8 mouse cellular contexts compared by ENCODE assay signal in genomic region chr2:10049456-10049855, GRCm38 (mm10). TPM values are rescaled to one million over a fixed set of nuclear protein-coding genes. Genes with fewer than 3 reads are reported as not detected.
DNase-seq lines count a peak whose midpoint lies in the region; ATAC-seq and TF ChIP-seq lines count a peak whose summit lies in the region.
"Had no signal": no experiment of that assay in that cellular context is flagged by ENCODE, and none has a peak within 500 bp of the region (broad histone marks: within the 10 kb centered on the region; RNA-seq: fewer than 3 reads in every experiment).

No protein-coding gene starts in this region.

- no peak for TF ChIP-seq EP300 in stomach, postnatal 0 days (optimal IDR thresholded peaks at IDR 0.05)

- no peaks in the 10 kb centered on the region; the same call in 1 of the 2 replicates for H3K36me3 ChIP-seq in neural tube, embryonic 11.5 days (ENCODE audit: control insufficient read depth, insufficient read depth, low read length)
- H3K36me3 ChIP-seq in forebrain, embryonic 13.5 days (ENCODE audit: poor library complexity, severe bottlenecking), result peaks cover 14% of the 10 kb centered on the region
- no peaks in the 10 kb centered on the region for H3K36me3 ChIP-seq in liver, adult 2 months (ENCODE audit: control insufficient read depth, insufficient read depth, low read length)
- H3K36me3 ChIP-seq in stomach, postnatal 0 days (ENCODE audit: control insufficient read depth, insufficient read depth, low read length), result no peaks in the 10 kb centered on the region

- H3K4me2 ChIP-seq in neural tube, embryonic 11.5 days (ENCODE audit: low read depth), result peak overlapping the region; percentile 53
- H3K4me2 ChIP-seq in forebrain, embryonic 13.5 days, result peak overlapping the region; percentile 94
- H3K4me2 ChIP-seq in stomach, postnatal 0 days (replicated peaks; ENCODE audit: low read depth), result peak overlapping the region; percentile 45

- peaks cover 9% of the 10 kb centered on the region for H3K4me1 ChIP-seq in neural tube, embryonic 11.5 days (ENCODE audit: control insufficient read depth, insufficient read depth, low read length)
- H3K4me1 ChIP-seq in forebrain, embryonic 13.5 days, result peaks cover 22% of the 10 kb centered on the region
- H3K4me1 ChIP-seq in liver, adult 2 months (ENCODE audit: control insufficient read depth, insufficient read depth, low read length), result no peaks in the 10 kb centered on the region
- H3K4me1 ChIP-seq in stomach, postnatal 0 days (replicated peaks; ENCODE audit: control insufficient read depth, insufficient read depth), result no peaks in the 10 kb centered on the region

- 10% methylated on average over 10 of the region's 10 CpGs for WGBS in neural tube, embryonic 11.5 days
- 13% methylated on average over 10 of the region's 10 CpGs for WGBS in forebrain, embryonic 13.5 days
- 8% methylated on average over 10 of the region's 10 CpGs for WGBS in liver, adult 2 months
- WGBS in stomach, postnatal 0 days, result 12% methylated on average over 10 of the region's 10 CpGs

- no peak for DNase-seq in neural tube, embryonic 11.5 days (ENCODE audit: low spot score)
- no peak for DNase-seq in neural tube, embryonic 10.5 days (ENCODE audit: extremely low spot score, low spot score)
- DNase-seq in liver, adult 2 months (ENCODE audit: extremely low read depth, low read depth, low spot score), result peak; percentile 57
- no peak for DNase-seq in stomach, postnatal 0 days (ENCODE audit: low spot score)
- DNase-seq in urinary bladder, postnatal 10 days (ENCODE audit: low spot score), result no peak
- DNase-seq in thymus, postnatal 0 days (ENCODE audit: low spot score), result no peak
- DNase-seq: cerebellum, adult 2 months had no signal

- no peak for TF ChIP-seq CTCF in liver, adult 2 months (IDR thresholded peaks at IDR 0.05; ENCODE audit: low read depth, low read length)
- no peak for TF ChIP-seq CTCF in stomach, postnatal 0 days (IDR thresholded peaks at IDR 0.05; ENCODE audit: low read depth)

- peak overlapping the region; percentile 96 for H3K4me3 ChIP-seq in neural tube, embryonic 11.5 days (ENCODE audit: low read depth, low read length)
- peak overlapping the region; percentile 97 for H3K4me3 ChIP-seq in forebrain, embryonic 13.5 days
- H3K4me3 ChIP-seq in liver, adult 2 months (ENCODE audit: insufficient read depth, low read depth, low read length), result peak overlapping the region; percentile 92
- peak overlapping the region; percentile 94 for H3K4me3 ChIP-seq in stomach, postnatal 0 days (ENCODE audit: low read depth, low read length)

- no peak overlapping the region for H3K27ac ChIP-seq in neural tube, embryonic 11.5 days (ENCODE audit: low read depth, low read length)
- H3K27ac ChIP-seq in forebrain, embryonic 13.5 days, result no peak overlapping the region
- H3K27ac ChIP-seq in liver, adult 2 months (replicated peaks; ENCODE audit: insufficient read depth, low read depth, low read length), result peak overlapping the region; percentile 26; the same call in 1 of the 2 replicates
- no peak overlapping the region for H3K27ac ChIP-seq in stomach, postnatal 0 days (replicated peaks)

- peaks cover 14% of the 10 kb centered on the region; the same call in 1 of the 2 replicates for H3K79me2 ChIP-seq in liver, adult 2 months (ENCODE audit: control insufficient read depth, insufficient read depth, low read length)

- no peak overlapping the region for H3K9ac ChIP-seq in neural tube, embryonic 11.5 days (ENCODE audit: low read length)
- H3K9ac ChIP-seq in forebrain, embryonic 13.5 days, result peak overlapping the region; percentile 56
- H3K9ac ChIP-seq in liver, adult 2 months (ENCODE audit: low read depth, low read length), result peak overlapping the region; percentile 60
- H3K9ac ChIP-seq in stomach, postnatal 0 days (ENCODE audit: low read length), result no peak overlapping the region

- H3K27me3 ChIP-seq in neural tube, embryonic 11.5 days (ENCODE audit: control insufficient read depth, insufficient read depth, low read length), result no peaks in the 10 kb centered on the region
- H3K27me3 ChIP-seq in forebrain, embryonic 13.5 days, result no peaks in the 10 kb centered on the region
- no peaks in the 10 kb centered on the region for H3K27me3 ChIP-seq in liver, adult 2 months (ENCODE audit: control insufficient read depth, insufficient read depth, low read length)
- no peaks in the 10 kb centered on the region for H3K27me3 ChIP-seq in stomach, postnatal 0 days (ENCODE audit: control insufficient read depth, insufficient read depth, low read length)

- no peaks in the 10 kb centered on the region for H3K9me3 ChIP-seq in neural tube, embryonic 11.5 days (ENCODE audit: control insufficient read depth, low read length)
- H3K9me3 ChIP-seq in forebrain, embryonic 13.5 days (replicated peaks), result no peaks in the 10 kb centered on the region
- no peaks in the 10 kb centered on the region for H3K9me3 ChIP-seq in stomach, postnatal 0 days (ENCODE audit: control insufficient read depth, low read length)

- no peak for ATAC-seq in neural tube, embryonic 11.5 days (ENCODE audit: insufficient read depth, low FRiP score, low TSS enrichment)
- ATAC-seq in forebrain, embryonic 13.5 days, result no peak
- ATAC-seq in stomach, postnatal 0 days (ENCODE audit: low FRiP score, low TSS enrichment), result no peak

- TF ChIP-seq POLR2A in liver, adult 2 months (IDR thresholded peaks at IDR 0.05; ENCODE audit: extremely low read depth, insufficient read depth, low read length), result no peak

RNA-seq across cellular contexts. Expression of gene Taf3, which starts 1.1 kb away (rescaled TPM):
- 16.8 and 17.0 TPM in 2 replicates for polyA plus RNA-seq in neural tube, embryonic 11.5 days (2014; fragmentation: Nextera tagmentation; extraction: Ambion mirVana)
- 17.7 and 17.9 TPM in 2 replicates for polyA plus RNA-seq in forebrain, embryonic 13.5 days (2015; fragmentation: Nextera tagmentation; extraction: Ambion mirVana)
- total RNA-seq in liver, adult 2 months (2014; rRNA removed), result 1.1 and 1.5 TPM in 2 replicates
- 1.6 and 2.6 TPM in 2 replicates for polyA plus RNA-seq in liver, adult 2 months (2012; rRNA removed)
- polyA plus RNA-seq in stomach, postnatal 0 days (2015; fragmentation: Nextera tagmentation; extraction: Ambion mirVana), result 4.7 and 4.9 TPM in 2 replicates
- 14.0 and 16.0 TPM in 2 replicates for polyA plus RNA-seq in thymus, postnatal 0 days (2015; fragmentation: Nextera tagmentation; extraction: Ambion mirVana)

RNA-seq across cellular contexts. Expression of gene Atp5c1, which starts 30.9 kb away (rescaled TPM):
- polyA plus RNA-seq in neural tube, embryonic 11.5 days (2014; fragmentation: Nextera tagmentation; extraction: Ambion mirVana), result 510 and 534 TPM in 2 replicates
- polyA plus RNA-seq in forebrain, embryonic 13.5 days (2015; fragmentation: Nextera tagmentation; extraction: Ambion mirVana), result 536 and 564 TPM in 2 replicates
- 559 and 593 TPM in 2 replicates for total RNA-seq in liver, adult 2 months (2014; rRNA removed)
- polyA plus RNA-seq in liver, adult 2 months (2012; rRNA removed), result 314 and 324 TPM in 2 replicates
- polyA plus RNA-seq in stomach, postnatal 0 days (2015; fragmentation: Nextera tagmentation; extraction: Ambion mirVana), result 620 and 626 TPM in 2 replicates
- 644 and 686 TPM in 2 replicates for polyA plus RNA-seq in thymus, postnatal 0 days (2015; fragmentation: Nextera tagmentation; extraction: Ambion mirVana)

RNA-seq across cellular contexts. Expression of gene Kin, which starts 30.9 kb away (rescaled TPM):
- polyA plus RNA-seq in neural tube, embryonic 11.5 days (2014; fragmentation: Nextera tagmentation; extraction: Ambion mirVana), result 39.4 and 42.5 TPM in 2 replicates
- 41.1 and 46.7 TPM in 2 replicates for polyA plus RNA-seq in forebrain, embryonic 13.5 days (2015; fragmentation: Nextera tagmentation; extraction: Ambion mirVana)
- 5.2 and 7.7 TPM in 2 replicates for total RNA-seq in liver, adult 2 months (2014; rRNA removed)
- 1.3 and 1.9 TPM in 2 replicates for polyA plus RNA-seq in liver, adult 2 months (2012; rRNA removed)
- polyA plus RNA-seq in stomach, postnatal 0 days (2015; fragmentation: Nextera tagmentation; extraction: Ambion mirVana), result 15.4 and 16.2 TPM in 2 replicates
- 45.0 and 52.4 TPM in 2 replicates for polyA plus RNA-seq in thymus, postnatal 0 days (2015; fragmentation: Nextera tagmentation; extraction: Ambion mirVana)

Comparison
In these comparisons a context has a peak if more than half of its experiments do, and no peak if none do; other contexts are left out.
1. H3K9ac ChIP-seq: peak in forebrain, embryonic 13.5 days (single experiment) and liver, adult 2 months (single experiment); none in neural tube, embryonic 11.5 days (single experiment) and stomach, postnatal 0 days (single experiment).
2. Peak in every context shown above with its lines, with median percentiles within 50 percentile points of each other: H3K4me2 ChIP-seq and H3K4me3 ChIP-seq.